Mouse (Mus musculus) lung, postnatal 25 days (tissue): ENCODE results near the gene Rgs12.

Experiments used
- DNase-seq: peaks from one replicate; pipeline ENCODE4 v3.0.0; 2022; ENCODE audit warnings: low spot score

The Rgs12 gene

GRCm38 (mm10) chr5:35079101-35079500 is 129.9 kb downstream of the Rgs12 start:
- no peak for DNase-seq

GRCm38 (mm10) chr5:35084913-35085312 is 135.7 kb downstream of the Rgs12 start:
- DNase-seq: no peak

DNA sequence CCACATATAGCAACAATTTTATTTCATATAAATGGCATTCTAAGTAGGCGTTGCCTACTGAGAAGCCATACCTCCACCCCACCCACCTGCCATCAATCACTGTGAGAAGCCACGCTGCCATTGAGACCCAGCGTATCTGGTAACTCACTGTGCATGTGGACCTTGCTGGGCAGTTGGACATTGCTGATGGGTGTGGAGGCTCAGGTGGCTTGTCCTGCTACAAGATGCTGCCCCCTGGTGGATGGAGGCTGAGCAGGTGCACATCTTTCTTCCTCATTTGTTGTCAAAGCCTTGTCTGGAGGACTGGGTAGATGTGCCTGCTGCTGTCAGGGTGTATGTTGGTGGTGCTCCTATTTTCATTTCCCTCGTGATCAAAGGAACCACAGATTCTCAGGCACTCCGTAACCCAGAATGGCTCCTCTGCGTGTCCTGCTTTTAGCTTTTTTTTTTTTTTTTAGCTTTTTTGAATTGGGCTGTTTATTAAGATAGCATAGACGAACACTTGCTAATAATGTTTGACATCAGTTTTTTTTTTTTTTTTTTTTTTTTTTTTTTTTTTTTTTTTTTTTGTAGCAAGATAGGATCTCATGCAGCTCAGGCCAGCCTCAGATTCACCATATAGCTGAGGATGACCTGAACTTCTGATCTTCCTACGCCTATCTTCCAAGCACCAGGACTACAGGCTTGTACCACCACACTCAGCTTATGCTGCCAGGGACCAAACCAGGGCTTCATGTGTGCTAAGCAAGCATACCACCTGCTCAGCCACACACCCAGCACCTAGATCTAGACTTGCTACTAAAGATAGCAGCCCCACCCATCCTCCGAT is 139.8 kb downstream of the Rgs12 start:
- peak; percentile 49 for DNase-seq
